Mouse (Mus musculus) urinary bladder, postnatal 14 days (tissue): ENCODE data around the gene 1500011B03Rik.
"Not testable (repeated sequence)": the region's sequence is repeated elsewhere in the genome, so short reads cannot be mapped to it uniquely, and the experiment has no call there.

Source experiments
- DNase-seq: peaks from one replicate; pipeline ENCODE4 v3.0.0; 2021; ENCODE audit warnings: low spot score

1500011B03Rik gene

GRCm38 (mm10) chr5:114822796-114823688, at the start of gene 1500011B03Rik:
Gene 1500011B03Rik, minus strand, starts transcription at chr5:114823468.
- DNase-seq: peak; percentile 68

DNA sequence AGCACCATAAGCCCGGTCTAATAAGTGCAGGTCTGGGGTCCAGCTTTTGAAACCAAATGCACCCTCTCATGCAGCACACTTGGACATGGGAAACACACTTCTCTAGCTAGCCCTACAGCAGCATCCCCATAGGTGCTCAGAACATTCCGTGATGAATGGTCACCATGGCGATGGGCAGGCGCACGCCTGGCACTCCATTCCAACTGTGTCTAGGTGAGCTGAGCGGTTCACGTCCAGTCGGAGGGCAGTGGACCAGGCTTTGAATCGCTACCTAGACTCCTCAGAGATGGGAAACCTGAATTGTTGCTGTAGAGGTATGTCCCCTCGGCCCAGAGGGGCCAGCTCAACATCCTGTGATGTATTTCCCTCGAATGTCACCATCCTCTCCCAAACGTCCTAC, 42.0 kb upstream of the 1500011B03Rik start:
- no peak for DNase-seq

DNA sequence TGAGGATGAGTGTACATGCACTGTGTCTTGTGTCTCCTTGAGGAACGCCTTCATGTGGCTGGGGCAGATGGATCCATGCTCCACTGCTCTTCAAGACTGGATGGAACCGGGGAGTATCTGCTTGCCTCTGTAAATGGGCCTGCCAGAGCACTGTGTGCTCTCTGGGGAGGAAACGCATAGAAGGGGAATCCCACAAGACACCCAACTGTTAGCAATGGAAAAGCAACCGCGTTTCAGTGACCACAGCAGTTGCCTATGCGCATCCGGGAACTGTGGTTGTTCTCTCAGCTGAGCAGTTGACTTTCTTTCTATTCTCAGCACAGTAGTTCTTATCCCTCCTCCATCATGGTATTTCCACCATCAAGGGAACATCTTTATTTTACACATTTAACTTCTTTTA, 41.5 kb upstream of the 1500011B03Rik start:
- DNase-seq: no peak

GRCm38 (mm10) chr5:114861730-114862129, 38.5 kb upstream of the 1500011B03Rik start:
- no peak for DNase-seq

DNA sequence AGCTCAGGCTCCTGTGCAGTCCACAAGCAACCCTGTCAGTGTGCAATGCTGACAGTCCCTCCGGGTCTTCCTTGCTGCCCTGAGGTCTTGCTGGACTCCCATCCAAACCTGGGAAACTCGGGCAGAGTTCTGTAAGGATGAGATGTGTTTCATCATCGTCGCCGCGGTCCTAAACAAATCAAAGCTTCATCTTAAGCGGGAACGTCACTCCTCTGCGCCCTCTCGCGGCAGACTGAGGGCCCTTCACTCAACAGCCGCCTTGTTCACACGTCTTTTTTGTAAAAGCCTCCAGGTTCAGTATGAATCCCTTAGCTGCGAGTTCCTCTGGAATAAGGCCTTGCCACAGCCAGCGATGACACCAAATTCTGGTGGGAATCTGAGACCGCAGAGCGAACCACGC, 36.0 kb upstream of the 1500011B03Rik start:
- DNase-seq: peak; percentile 79

DNA sequence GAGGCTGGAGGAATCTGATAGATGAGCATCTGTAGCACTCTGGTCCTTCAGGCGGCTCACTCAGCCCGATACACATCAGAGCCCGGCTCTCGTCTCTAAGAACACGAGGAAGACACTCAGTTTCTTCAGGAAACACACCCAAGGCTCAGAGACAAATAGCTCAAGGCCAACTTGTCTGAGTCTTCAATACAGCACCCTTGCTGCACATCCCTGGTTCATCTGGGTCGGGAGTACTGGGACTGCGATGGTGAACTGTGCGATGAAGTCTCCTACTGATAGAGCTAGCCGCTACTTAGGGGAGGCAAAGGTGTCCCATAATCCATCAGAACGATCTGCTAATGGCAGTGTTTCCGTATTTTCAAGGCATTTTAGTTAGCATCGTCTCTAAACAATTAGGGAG, 35.3 kb upstream of the 1500011B03Rik start, which contains the start of gene Gm9936:
Gene Gm9936, minus strand, starts transcription at position 101 of the 400 bp plus-strand sequence.
- no peak for DNase-seq

DNA sequence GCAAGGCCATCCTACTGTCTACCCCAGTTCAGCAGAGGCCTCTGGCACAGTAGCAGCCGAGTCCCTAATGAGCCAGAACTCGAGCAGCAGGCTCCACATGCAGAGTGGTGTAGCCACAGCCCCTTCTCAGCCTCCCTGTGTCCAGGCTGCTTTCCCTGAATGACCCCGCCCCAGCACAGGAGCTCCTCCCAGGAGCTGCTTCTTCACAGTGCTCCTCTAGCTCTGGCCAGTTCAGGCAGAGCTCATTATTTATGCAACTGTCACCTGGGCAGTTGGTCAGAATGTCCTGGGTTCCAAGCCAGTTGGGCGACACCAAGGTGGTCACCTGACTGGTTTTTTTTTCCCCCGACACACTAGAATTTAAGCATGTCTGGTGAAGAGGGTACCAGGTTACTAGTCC, 30.1 kb upstream of the 1500011B03Rik start, which contains the start of gene 4930519G04Rik:
Gene 4930519G04Rik, plus strand, starts transcription at position 301 of the 400 bp plus-strand sequence.
- not testable (repeated sequence) for DNase-seq

GRCm38 (mm10) chr5:114851565-114852236, 28.4 kb upstream of the 1500011B03Rik start:
- DNase-seq: no peak

- DNase-seq: not testable (repeated sequence)
Observed at GRCm38 (mm10) chr5:114844371-114844770, 21.1 kb upstream of the 1500011B03Rik start.

GRCm38 (mm10) chr5:114842674-114843073, 19.4 kb upstream of the 1500011B03Rik start:
- no peak for DNase-seq

GRCm38 (mm10) chr5:114842155-114842554, 18.9 kb upstream of the 1500011B03Rik start:
- not testable (repeated sequence) for DNase-seq

DNA sequence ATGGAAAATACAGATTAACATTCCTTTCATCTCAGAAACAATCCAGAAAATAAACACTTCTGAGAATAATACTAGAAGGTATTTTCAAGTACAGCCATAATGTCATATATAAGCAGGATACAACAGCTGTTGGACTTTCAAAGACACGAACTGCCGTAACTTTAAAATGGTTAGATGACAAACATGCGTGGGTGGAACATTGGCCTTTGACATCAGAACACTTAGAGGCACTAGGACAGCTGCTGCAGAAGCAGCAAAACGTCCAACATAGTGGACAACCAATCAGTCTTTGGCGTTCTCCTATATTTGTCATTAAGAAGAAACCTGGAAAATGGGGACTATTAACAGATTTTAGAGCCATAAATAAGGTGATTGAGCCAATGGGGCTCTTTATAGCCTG, 17.2 kb upstream of the 1500011B03Rik start:
- not testable (repeated sequence) for DNase-seq

GRCm38 (mm10) chr5:114836886-114837285, 13.6 kb upstream of the 1500011B03Rik start:
- DNase-seq: no peak

GRCm38 (mm10) chr5:114829740-114830139, 6.5 kb upstream of the 1500011B03Rik start:
- no peak for DNase-seq

- DNase-seq: peak; percentile 30
Observed at GRCm38 (mm10) chr5:114827427-114827826, 4.2 kb upstream of the 1500011B03Rik start.

GRCm38 (mm10) chr5:114825978-114826691, 2.9 kb upstream of the 1500011B03Rik start:
- peak; percentile 85 for DNase-seq

DNA sequence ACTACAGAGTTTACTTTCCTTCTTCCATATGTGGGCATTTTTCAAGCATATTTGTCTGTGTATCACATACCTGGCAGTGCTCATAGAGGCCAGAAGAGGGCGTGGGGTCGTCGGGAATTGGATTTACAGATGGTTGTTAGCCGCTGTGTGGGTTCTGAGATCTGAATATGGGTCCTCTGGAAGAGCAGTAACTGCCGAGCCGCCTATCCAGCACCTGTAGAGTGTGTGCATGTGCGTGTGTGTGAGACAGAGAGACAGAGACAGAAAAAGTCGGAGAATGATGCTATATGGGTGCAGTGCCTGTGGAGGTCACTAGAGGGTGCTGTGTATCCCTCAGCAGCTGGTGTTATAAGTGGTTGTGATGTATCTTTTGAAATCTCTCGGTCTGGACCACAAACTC, 929 bp upstream of the 1500011B03Rik start:
- peak; percentile 39 for DNase-seq

DNA sequence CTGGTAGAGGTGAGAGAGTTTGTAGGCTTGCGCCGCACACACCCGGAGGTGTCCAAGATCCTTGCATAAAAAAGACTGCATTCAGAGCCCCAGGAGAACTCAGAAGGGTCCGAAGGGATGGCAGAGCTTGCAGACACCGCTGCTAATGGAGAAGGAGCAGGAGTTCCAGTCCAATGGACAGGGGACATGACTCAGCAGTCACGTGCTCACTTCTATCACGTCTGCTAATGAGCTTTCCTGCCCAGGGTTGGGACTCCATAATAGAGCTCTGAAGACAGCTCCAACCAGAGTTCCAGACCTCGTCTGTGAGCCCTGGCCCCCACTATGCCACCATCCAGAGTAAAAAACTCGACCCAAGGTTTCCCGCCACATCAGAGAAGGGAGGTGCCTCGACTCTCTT, 5.1 kb downstream of the 1500011B03Rik start:
- DNase-seq: no peak

DNA sequence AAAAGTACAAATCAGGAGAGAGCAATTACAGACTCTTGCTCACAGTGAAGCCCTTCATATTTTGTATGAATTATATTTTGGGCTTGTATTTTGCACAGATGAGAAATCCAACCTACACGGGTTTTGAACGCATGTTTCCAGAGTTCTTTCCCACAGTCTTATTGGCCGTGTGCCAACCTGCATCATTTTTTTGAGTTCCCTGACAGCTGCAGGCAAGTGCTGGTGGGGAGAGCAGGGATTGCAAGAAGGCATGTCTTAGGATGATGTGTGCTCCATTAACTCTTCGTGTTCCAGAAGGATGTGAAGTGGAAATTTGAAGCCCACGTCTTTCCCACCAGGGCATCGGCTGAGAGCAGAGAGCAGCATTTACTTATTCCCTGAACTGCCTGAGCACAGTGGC, 6.7 kb downstream of the 1500011B03Rik start:
- DNase-seq: no peak

DNA sequence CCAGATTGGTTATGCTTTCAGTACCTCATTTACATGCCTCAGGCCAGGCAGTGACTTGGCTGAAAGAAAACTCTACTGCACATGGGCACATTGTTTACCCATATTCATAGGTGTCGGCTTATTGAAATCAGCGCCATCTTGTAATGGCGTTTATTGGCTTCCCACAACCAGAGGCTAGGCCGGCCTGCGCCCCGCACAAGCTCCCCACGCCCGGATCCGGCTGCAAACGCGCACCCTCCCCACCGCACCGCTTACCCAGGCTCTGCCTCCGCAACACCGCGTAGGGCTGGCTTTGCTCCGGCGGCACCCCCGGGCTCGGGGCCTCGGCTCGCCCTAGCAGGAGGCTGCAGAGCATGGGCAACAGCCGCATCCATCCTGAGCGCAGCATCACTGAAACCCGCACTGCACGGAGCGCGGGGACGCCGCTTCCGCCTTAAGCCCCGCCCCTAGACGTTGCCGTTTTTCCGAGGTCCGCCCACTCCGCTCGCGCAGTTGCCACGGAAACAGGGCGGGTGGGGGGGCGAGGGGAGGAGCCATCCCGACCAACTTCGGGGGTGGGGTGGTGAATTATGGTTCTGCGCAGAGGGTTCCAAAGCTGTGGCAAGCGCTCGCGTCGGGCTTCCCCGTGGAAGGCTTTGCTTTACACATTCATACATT, 9.6 kb downstream of the 1500011B03Rik start:
- peak; percentile 88 for DNase-seq

DNA sequence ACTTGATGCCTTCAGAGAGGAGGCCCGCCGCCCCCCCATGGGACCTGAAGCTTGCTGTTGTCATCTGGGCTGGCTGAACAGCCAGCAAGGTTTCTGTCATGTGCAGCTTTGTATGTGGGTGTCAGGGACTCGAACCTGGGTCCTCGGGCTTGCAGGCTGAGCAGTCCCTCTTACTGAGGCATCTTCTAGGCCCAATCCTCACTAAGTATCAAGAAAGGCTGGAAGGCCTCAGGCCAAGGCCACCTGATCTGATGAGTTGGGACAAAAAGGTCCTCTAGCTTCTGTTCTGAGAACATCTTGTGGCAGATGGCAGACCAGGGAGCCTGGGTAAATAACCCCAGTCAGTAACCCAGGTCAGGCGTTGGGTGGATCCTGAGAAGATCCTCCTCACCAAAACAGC, 13.4 kb downstream of the 1500011B03Rik start:
- DNase-seq: no peak
